Mouse (Mus musculus): ENCODE measurements at regions not wholly inside any gene's neighbourhood (a gene's known extent, or its start where the extent isn't known, plus 50 kb on each side); places are given as distances from the start of the nearest gene placed in this dataset.

DNA sequence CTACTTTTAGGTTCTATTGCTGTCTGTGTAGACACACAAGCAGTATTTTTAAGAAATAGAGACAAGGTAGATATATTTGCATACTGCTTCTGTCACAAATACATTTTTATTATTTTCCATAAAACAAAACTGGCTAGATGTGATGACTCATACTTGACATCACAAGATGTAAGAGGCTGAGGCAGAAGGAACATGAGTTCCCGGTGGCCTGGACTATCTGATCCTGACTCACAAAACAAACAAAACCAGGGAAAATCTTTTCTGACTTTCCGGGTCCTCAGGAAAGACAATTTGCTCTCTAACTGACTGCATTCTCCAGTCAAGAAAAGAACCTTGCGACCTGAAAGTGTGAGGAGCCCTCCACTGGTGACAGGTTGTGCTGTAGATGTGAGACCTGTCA lies 143.3 kb downstream of the Snx10 start:
- H3K27me3 ChIP-seq (ENCODE audit: control insufficient read depth, insufficient read depth, low read length) = no peaks in the 10 kb centered on the region
- H3K9me3 ChIP-seq (ENCODE audit: control insufficient read depth, low read length) = no peaks in the 10 kb centered on the region
- no peaks in the 10 kb centered on the region for H3K4me1 ChIP-seq (ENCODE audit: control insufficient read depth, insufficient read depth, low read length)
- no peak overlapping the region for H3K27ac ChIP-seq (ENCODE audit: low read depth, low read length)
- no peak for ATAC-seq (ENCODE audit: low read depth)
- H3K36me3 ChIP-seq (ENCODE audit: control insufficient read depth, insufficient read depth, low read length) = no peaks in the 10 kb centered on the region
- no peak overlapping the region for H3K9ac ChIP-seq (replicated peaks; ENCODE audit: low read depth, low read length)
- WGBS = 88% methylated on average over 3 of the region's 3 CpGs
- H3K4me3 ChIP-seq (ENCODE audit: low read depth, low read length) = no peak overlapping the region
- H3K4me2 ChIP-seq (ENCODE audit: low read depth, low read length) = no peak overlapping the region

DNA sequence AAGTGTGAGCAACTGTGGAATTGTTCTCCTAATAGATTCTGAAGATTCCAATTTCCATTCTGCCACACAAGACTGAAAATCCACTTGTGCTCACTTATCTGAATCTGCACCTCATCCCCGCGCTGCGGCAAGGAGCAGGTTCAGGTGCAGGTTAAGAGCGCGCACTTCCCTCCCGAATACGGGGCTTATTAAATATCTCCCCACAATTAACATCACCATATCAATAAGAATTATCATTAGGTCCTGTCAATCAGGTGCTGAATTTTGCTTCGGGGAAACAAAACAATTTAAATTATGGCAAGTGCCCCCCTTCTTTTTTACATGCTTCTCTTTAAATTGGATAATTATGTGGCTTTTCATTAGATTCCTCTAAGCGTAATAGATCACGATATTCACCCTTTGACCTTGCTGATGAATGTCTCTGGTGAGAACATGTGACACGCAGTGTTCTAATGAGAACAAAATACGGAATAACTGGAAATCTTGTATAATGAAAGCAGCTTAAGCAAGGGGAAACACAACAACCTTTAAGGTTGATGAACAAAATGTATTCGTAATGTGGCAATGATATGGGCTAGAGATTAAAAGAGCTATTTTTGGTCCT lies 151.7 kb downstream of the Snx10 start:
- Histone ChIP-seq H3K27me3 (ENCODE audit: control insufficient read depth, insufficient read depth, low read length) (no peaks in the 10 kb centered on the region), H3K36me3 (ENCODE audit: control insufficient read depth, insufficient read depth, low read length) (no peaks in the 10 kb centered on the region), H3K27ac (ENCODE audit: low read depth, low read length) (no peak overlapping the region), H3K4me2 (ENCODE audit: low read depth, low read length) (no peak overlapping the region), H3K4me1 (ENCODE audit: control insufficient read depth, insufficient read depth, low read length) (peaks cover 5% of the 10 kb centered on the region; the same call in 1 of the 2 replicates), H3K4me3 (ENCODE audit: low read depth, low read length) (no peak overlapping the region), H3K9me3 (ENCODE audit: control insufficient read depth, low read length) (no peaks in the 10 kb centered on the region), H3K9ac (replicated peaks; ENCODE audit: low read depth, low read length) (no peak overlapping the region)
- 33% methylated on average over 13 of the region's 13 CpGs for WGBS
- no peak for ATAC-seq (ENCODE audit: low read depth)

DNA sequence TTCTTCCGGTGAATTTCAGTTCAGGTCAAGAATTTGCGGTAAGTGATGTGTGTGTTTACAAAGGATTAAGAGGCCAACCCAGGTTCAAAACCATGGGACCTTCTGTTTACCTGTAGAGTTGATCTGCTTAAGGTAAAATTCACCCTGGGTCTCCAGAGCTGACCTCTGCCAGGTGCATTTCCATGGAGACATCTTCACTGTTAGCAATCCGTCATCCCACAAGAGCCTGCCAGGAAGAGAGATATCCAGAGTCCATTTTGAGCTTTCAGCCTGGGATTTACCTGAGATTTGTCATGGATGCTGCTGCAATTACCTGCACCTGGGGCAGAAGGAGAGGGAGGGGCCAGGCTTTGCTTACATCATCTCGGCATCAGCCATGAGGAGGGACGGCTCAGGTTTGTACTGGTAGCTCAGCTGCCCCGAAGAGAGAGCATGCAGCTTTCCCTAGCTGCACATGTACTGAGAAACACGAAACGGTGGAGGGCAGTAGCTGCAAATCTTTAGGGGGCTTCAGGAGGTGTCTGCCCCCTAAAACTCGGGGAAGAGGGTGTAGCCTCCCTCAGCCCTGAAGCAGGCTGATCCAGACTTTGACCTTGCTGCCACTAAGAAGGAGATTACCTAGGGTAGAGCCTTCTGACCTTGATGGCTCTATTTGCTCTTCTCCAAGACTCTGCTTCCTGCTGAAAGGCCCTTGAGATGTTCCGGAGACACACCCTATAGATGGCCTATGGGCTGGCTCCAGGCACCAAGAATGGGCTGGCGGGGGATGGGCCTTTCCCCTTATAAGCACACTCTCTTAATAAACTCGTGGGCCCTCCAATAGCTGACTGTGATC lies 153.7 kb downstream of the Snx10 start:
- H3K4me3 ChIP-seq (ENCODE audit: low read depth, low read length) = no peak overlapping the region
- H3K36me3 ChIP-seq (ENCODE audit: control insufficient read depth, insufficient read depth, low read length) = no peaks in the 10 kb centered on the region
- H3K4me1 ChIP-seq (ENCODE audit: control insufficient read depth, insufficient read depth, low read length) = peaks cover 5% of the 10 kb centered on the region; the same call in 1 of the 2 replicates
- WGBS = 83% methylated on average over 12 of the region's 12 CpGs
- H3K9me3 ChIP-seq (ENCODE audit: control insufficient read depth, low read length) = no peaks in the 10 kb centered on the region
- H3K27me3 ChIP-seq (ENCODE audit: control insufficient read depth, insufficient read depth, low read length) = no peaks in the 10 kb centered on the region
- ATAC-seq (ENCODE audit: low read depth) = no peak
- no peak overlapping the region for H3K9ac ChIP-seq (replicated peaks; ENCODE audit: low read depth, low read length)
- no peak overlapping the region for H3K4me2 ChIP-seq (ENCODE audit: low read depth, low read length)
- no peak overlapping the region for H3K27ac ChIP-seq (ENCODE audit: low read depth, low read length)

DNA sequence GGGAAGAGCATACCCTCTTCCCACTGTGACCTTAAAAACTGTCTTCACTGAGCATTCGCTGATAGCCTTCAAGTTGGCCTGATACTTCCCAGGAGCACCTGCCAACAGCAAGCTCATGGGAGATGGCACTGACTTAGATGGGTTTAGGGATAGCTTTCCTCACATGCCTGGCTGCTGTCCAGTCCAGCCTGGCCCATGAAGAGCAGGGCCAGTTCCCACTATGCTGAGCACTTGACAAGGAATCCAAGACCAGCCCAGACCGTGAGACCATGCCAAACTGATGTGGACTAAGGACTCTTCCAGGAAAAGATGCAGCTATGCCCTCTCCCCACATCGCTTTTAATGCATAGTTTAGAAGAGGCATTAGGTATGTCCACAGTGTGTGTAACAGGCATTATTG lies 155.0 kb downstream of the Snx10 start:
- ATAC-seq (ENCODE audit: low read depth) = no peak
- Histone ChIP-seq H3K4me3 (ENCODE audit: low read depth, low read length) (no peak overlapping the region), H3K27ac (ENCODE audit: low read depth, low read length) (no peak overlapping the region), H3K9me3 (ENCODE audit: control insufficient read depth, low read length) (no peaks in the 10 kb centered on the region), H3K4me1 (ENCODE audit: control insufficient read depth, insufficient read depth, low read length) (peaks cover 5% of the 10 kb centered on the region; the same call in 1 of the 2 replicates), H3K36me3 (ENCODE audit: control insufficient read depth, insufficient read depth, low read length) (no peaks in the 10 kb centered on the region), H3K4me2 (ENCODE audit: low read depth, low read length) (no peak overlapping the region), H3K9ac (replicated peaks; ENCODE audit: low read depth, low read length) (no peak overlapping the region), H3K27me3 (ENCODE audit: control insufficient read depth, insufficient read depth, low read length) (no peaks in the 10 kb centered on the region)
- 93% methylated on average over 3 of the region's 3 CpGs for WGBS

DNA sequence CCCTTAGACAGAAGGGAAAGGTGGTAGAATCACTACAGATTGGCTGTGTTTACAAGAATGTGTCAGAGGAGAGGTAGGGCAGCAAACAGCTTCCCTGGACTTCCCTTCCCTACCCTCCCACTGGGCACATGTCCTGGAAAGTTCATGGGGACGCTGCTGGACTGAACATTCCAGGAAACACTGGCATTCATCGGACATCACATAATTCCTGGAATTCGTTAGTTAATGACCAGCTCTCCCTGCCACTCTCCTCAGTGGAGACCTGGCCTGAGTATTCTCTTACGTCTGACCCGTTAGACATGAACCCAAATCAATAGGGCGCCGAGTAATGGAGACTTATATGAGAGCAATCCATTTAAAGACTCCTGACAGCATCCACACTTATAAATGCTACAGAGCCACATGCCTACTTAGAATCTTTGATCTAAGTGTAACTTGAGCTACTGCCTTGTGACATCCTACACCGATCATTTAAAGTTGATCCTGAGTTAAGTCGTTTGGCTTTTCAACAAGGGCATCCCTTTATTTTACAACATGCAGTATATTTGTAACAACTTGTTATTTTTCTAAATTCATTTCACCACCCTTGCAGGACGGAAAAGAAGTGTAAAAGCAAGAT lies 156.6 kb downstream of the Snx10 start:
- Histone ChIP-seq H3K36me3 (ENCODE audit: control insufficient read depth, insufficient read depth, low read length) (no peaks in the 10 kb centered on the region), H3K9me3 (ENCODE audit: control insufficient read depth, low read length) (no peaks in the 10 kb centered on the region), H3K4me2 (ENCODE audit: low read depth, low read length) (no peak overlapping the region), H3K27ac (ENCODE audit: low read depth, low read length) (no peak overlapping the region), H3K4me1 (ENCODE audit: control insufficient read depth, insufficient read depth, low read length) (peaks cover 5% of the 10 kb centered on the region; the same call in 1 of the 2 replicates), H3K9ac (replicated peaks; ENCODE audit: low read depth, low read length) (no peak overlapping the region), H3K27me3 (ENCODE audit: control insufficient read depth, insufficient read depth, low read length) (no peaks in the 10 kb centered on the region), H3K4me3 (ENCODE audit: low read depth, low read length) (no peak overlapping the region)
- 67% methylated on average over 10 of the region's 10 CpGs for WGBS
- no peak for ATAC-seq (ENCODE audit: low read depth)

DNA sequence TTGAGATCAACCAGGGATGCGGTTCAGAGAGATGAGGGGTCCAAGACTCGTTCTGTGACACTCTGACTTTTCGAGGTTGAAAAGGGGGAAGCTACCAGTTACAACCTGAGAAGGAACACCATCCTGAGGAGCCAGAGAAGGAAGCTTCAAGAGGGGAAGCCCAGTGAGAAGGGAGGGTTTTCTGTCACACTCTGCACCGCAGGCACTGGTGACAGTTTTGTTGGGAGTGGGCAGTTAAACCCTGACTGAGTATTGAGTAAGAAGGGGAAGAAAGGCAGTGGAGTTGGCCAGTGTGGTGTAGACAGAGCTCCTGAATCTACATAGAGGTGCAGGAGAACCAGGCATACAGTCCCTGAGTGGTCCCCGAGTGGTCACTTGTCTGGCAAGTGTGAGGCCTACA lies 159.4 kb downstream of the Snx10 start:
- 95% methylated on average over 5 of the region's 5 CpGs for WGBS
- Histone ChIP-seq H3K36me3 (ENCODE audit: control insufficient read depth, insufficient read depth, low read length) (no peaks in the 10 kb centered on the region), H3K4me2 (ENCODE audit: low read depth, low read length) (no peak overlapping the region), H3K9ac (replicated peaks; ENCODE audit: low read depth, low read length) (no peak overlapping the region), H3K27me3 (ENCODE audit: control insufficient read depth, insufficient read depth, low read length) (no peaks in the 10 kb centered on the region), H3K4me1 (ENCODE audit: control insufficient read depth, insufficient read depth, low read length) (no peaks in the 10 kb centered on the region), H3K4me3 (ENCODE audit: low read depth, low read length) (no peak overlapping the region), H3K9me3 (ENCODE audit: control insufficient read depth, low read length) (no peaks in the 10 kb centered on the region), H3K27ac (ENCODE audit: low read depth, low read length) (no peak overlapping the region)
- ATAC-seq (ENCODE audit: low read depth) = no peak

DNA sequence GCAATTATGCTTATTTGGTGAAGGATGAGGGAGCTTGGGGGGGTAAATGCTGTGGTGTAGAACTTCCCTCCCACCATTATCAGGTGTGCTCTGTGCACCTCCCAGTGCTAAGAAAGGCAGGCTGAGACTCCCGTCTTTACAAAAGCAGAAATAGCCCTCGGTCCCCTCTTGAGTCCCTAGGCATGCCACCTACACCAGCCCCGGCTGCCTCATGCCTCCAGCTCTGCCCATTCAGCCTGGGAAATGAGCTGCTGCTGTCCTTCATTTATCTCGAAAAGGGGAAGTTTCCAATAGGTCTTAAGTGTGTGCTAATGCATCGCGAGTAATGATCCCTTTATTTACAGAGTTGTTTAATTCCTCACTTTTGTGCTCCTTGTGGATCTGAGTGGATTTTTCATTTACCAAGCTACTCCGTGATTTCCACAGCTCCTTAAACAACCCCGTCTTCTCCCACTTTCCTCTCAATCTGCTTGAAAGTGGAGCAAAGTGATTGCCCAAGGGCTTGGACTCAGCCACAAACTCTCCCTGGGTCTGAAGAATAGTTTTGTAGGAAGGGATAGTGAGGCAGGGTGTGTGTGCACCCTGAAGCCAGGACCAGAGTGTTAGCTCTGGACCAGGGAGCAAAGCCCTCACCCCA lies 162.1 kb downstream of the Snx10 start:
- Histone ChIP-seq H3K4me1 (ENCODE audit: control insufficient read depth, insufficient read depth, low read length) (no peaks in the 10 kb centered on the region), H3K9ac (replicated peaks; ENCODE audit: low read depth, low read length) (no peak overlapping the region), H3K36me3 (ENCODE audit: control insufficient read depth, insufficient read depth, low read length) (no peaks in the 10 kb centered on the region), H3K4me2 (ENCODE audit: low read depth, low read length) (no peak overlapping the region), H3K9me3 (ENCODE audit: control insufficient read depth, low read length) (no peaks in the 10 kb centered on the region), H3K27ac (ENCODE audit: low read depth, low read length) (no peak overlapping the region), H3K4me3 (ENCODE audit: low read depth, low read length) (no peak overlapping the region), H3K27me3 (ENCODE audit: control insufficient read depth, insufficient read depth, low read length) (no peaks in the 10 kb centered on the region)
- ATAC-seq (ENCODE audit: low read depth) = no peak
- WGBS = 57% methylated on average over 8 of the region's 8 CpGs

DNA sequence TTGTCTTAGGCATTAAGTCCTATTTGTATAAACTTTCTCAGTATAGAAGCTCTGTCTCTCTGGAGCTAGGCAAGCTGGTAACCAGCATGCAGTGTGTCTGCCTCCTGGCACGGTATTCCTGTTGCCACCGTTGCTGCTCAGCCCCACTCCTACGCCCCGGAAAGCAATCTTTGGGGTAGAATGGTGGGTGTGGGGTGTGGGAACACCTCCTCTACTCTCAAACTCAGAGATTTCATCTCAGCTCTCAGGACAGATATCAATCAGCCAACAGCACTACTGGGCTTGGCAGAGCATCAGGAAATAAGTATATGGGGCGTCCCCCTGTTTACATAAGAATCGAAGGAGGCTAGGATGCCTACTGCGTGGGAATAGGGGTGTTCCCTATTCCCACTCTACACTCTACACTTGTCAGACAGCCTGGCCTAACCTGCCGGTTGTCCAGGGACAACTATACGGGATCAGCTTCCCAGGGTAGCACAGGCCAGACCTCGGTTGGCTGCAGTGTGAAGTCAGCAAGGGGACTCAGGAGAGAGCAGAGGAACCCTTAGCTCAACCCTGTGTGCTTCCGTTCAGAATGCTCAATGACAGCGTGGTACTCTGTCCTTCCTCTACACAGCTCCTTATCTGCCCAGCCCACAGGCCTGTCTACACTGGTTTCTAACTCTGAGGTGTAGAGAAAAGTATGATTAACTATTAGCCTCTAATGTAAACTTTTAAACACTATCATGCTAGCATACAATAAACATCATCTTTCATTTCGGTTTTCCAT lies 167.3 kb downstream of the Snx10 start:
- ATAC-seq (ENCODE audit: low read depth) = no peak
- Histone ChIP-seq H3K4me3 (ENCODE audit: low read depth, low read length) (no peak overlapping the region), H3K4me2 (ENCODE audit: low read depth, low read length) (no peak overlapping the region), H3K27ac (ENCODE audit: low read depth, low read length) (no peak overlapping the region), H3K27me3 (ENCODE audit: control insufficient read depth, insufficient read depth, low read length) (no peaks in the 10 kb centered on the region), H3K9ac (replicated peaks; ENCODE audit: low read depth, low read length) (no peak overlapping the region), H3K36me3 (ENCODE audit: control insufficient read depth, insufficient read depth, low read length) (no peaks in the 10 kb centered on the region), H3K9me3 (ENCODE audit: control insufficient read depth, low read length) (no peaks in the 10 kb centered on the region), H3K4me1 (ENCODE audit: control insufficient read depth, insufficient read depth, low read length) (no peaks in the 10 kb centered on the region)
- WGBS = 86% methylated on average over 13 of the region's 13 CpGs
